Mouse (Mus musculus): ENCODE results near the gene Gm3147. TPM values are rescaled to one million over a fixed set of nuclear protein-coding genes. Genes with fewer than 3 reads are reported as not detected.
"Not testable (repeated sequence)": the region's sequence is repeated elsewhere in the genome, so short reads cannot be mapped to it uniquely, and the experiment has no call there.

Gm3147 gene
- polyA plus RNA-seq (2016; fragmentation: Nextera tagmentation; extraction: Ambion mirVana) = not detected in 2 replicates

DNA sequence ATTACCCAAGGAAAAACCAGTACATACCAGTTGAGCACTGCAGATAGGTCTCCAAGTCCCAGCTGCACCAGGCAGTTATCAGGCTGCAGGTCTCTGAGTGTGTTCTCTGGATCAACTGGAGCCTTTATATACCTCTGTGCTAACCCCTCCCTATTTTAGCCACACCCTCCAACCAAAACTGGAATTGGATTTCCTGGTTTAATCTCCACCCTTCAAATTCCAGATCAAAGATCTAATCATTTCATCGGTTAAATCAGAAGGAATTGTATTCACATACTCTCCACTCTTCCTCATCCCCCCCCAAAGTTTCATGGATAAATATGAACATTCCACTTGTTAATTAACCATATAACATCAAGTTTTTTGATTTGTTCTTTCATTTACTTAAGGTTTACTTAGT lies at the start of gene Gm3147:
TSS of gene Gm3147 (minus strand) at position 101 of the 400 bp plus-strand sequence.
- H3K4me1 ChIP-seq; ATAC-seq (ENCODE audit: low FRiP score, low read depth); H3K27ac ChIP-seq (replicated peaks); H3K4me3 ChIP-seq; H3K9ac ChIP-seq (replicated peaks); H3K27me3 ChIP-seq; H3K4me2 ChIP-seq (replicated peaks); H3K9me3 ChIP-seq; H3K36me3 ChIP-seq: not testable (repeated sequence)
- WGBS = no CpG with 5 or more reads among the region's 1 CpGs

DNA sequence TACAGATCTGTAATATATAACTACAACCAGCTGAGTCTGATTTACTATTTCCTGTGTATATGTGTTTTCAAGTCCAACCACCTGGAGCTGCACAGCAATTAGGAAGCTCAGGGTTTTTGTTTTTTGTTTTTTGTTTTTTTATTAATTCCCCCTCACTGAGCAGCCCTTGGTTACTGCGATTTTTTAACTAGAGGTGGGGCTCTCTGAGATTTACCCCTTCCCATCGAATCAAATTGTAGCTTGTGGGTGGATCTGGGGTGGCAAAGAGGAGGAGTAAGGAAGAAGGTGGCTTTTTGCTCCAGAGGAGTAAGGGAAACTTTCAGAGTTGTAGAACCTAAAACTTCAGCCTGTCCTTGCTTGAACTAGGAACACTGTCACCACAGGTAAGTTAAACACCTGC lies 31.9 kb upstream of the Gm3147 start, which contains the start of gene Gm6205:
TSS of gene Gm6205 (plus strand) at position 301 of the 400 bp plus-strand sequence.
- H3K27ac ChIP-seq (replicated peaks); H3K4me1 ChIP-seq; ATAC-seq (ENCODE audit: low FRiP score, low read depth); H3K36me3 ChIP-seq; H3K9ac ChIP-seq (replicated peaks); H3K4me3 ChIP-seq; H3K9me3 ChIP-seq; H3K27me3 ChIP-seq; H3K4me2 ChIP-seq (replicated peaks): not testable (repeated sequence)
- no CpG with 5 or more reads among the region's 2 CpGs for WGBS

DNA sequence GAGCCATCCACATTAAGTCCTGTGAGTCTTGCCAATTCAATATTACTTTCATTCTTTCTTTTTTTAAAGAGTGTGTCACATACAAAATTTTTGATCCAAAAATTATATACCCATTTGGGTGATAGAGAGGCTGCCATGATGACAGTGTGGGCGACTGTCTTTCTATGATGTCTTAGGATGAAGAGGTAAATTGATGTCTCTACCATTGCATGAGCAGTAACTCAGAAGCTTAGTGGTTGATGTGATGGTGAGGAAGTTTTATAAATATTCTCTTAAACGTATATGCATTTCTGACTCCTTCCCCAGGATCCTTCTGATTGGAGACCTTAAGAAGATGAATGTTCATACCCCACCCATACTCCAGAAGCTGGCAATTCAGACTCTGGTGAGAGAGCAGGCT lies 7.5 kb upstream of the Gm3147 start, which contains the start of gene Gm6509:
TSS of gene Gm6509 (plus strand) at position 301 of the 400 bp plus-strand sequence.
- 60% methylated on average over 1 of the region's 2 CpGs for WGBS
- H3K4me3 ChIP-seq; H3K4me2 ChIP-seq (replicated peaks); H3K4me1 ChIP-seq; H3K9me3 ChIP-seq; H3K27ac ChIP-seq (replicated peaks); H3K27me3 ChIP-seq; H3K9ac ChIP-seq (replicated peaks); ATAC-seq (ENCODE audit: low FRiP score, low read depth); H3K36me3 ChIP-seq: not testable (repeated sequence)

Other genes with a start within 250 kb of the Gm3147 start
- gene Gm7682, start 170.6 kb downstream of the Gm3147 start, polyA plus RNA-seq (2016; fragmentation: Nextera tagmentation; extraction: Ambion mirVana) = not detected in 2 replicates
- gene Gm3139, start 90.1 kb downstream of the Gm3147 start, polyA plus RNA-seq (2016; fragmentation: Nextera tagmentation; extraction: Ambion mirVana) = not detected in 2 replicates
- not detected in 2 replicates for gene Gm6509, start 7.6 kb upstream of the Gm3147 start, polyA plus RNA-seq (2016; fragmentation: Nextera tagmentation; extraction: Ambion mirVana)
- not detected in 2 replicates for gene Gm6205, start 32.0 kb upstream of the Gm3147 start, polyA plus RNA-seq (2016; fragmentation: Nextera tagmentation; extraction: Ambion mirVana)
- gene Gm3183, start 249.1 kb upstream of the Gm3147 start, polyA plus RNA-seq (2016; fragmentation: Nextera tagmentation; extraction: Ambion mirVana) = not detected in 2 replicates